Mouse (Mus musculus) hindbrain, embryonic 15.5 days (tissue): ENCODE results near the gene Gm42372. TPM values are rescaled to one million over a fixed set of nuclear protein-coding genes. Genes with fewer than 3 reads are reported as not detected.

Experiments
- ATAC-seq: fragments of 200-750 bp; cut with Nextera tagmentation; 2 replicates; pipeline ENCODE4 v1.8.0; 2017; ENCODE audit warnings: low read depth, moderate number of reproducible peaks, moderate TSS enrichment; ENCODE audit not compliant: low FRiP score
- H3K27ac ChIP-seq: fragments of 300-500 bp; sonication (generic); replicated peaks from 2 replicates; pipeline ENCODE4 v1.5.1; 2015; ENCODE audit warnings: mild to moderate bottlenecking, inconsistent platforms
- H3K27me3 ChIP-seq: fragments of 300-500 bp; sonication (generic); 2 replicates; pipeline ENCODE4 v1.6.1; 2015; ENCODE audit warnings: control low read depth, inconsistent platforms
- H3K36me3 ChIP-seq: fragments of 300-500 bp; sonication (generic); 2 replicates; pipeline ENCODE4 v1.6.1; 2015; ENCODE audit warnings: control low read depth, inconsistent platforms
- H3K4me1 ChIP-seq: fragments of 300-500 bp; sonication (generic); replicated peaks from 2 replicates; pipeline ENCODE4 v1.6.1; 2015; ENCODE audit warnings: control low read depth, inconsistent platforms
- H3K4me2 ChIP-seq: fragments of 300-500 bp; sonication (generic); 2 replicates; pipeline ENCODE4 v1.6.1; 2015; ENCODE audit warnings: moderate library complexity, mild to moderate bottlenecking, inconsistent platforms
- H3K4me3 ChIP-seq: fragments of 300-500 bp; sonication (generic); 2 replicates; pipeline ENCODE4 v1.5.1; 2015; ENCODE audit warnings: mild to moderate bottlenecking, inconsistent platforms
- H3K9ac ChIP-seq: fragments of 300-500 bp; sonication (generic); 2 replicates; pipeline ENCODE4 v1.6.1; 2015; ENCODE audit warnings: inconsistent platforms
- H3K9me3 ChIP-seq: fragments of 300-500 bp; sonication (generic); 2 replicates; pipeline ENCODE4 v1.6.1; 2016; ENCODE audit warnings: control low read depth, inconsistent platforms
- WGBS: fragments of 180-500 bp; shearing (Covaris S2); methylation state at CpG from one replicate; pipeline ENCODE4 v1.1.7; 2015; 5-methylcytosine and 5-hydroxymethylcytosine counted together
- polyA plus RNA-seq: library from polyadenylated mRNA; unstranded; fragments of >200 nt; fragmentation: Nextera tagmentation; extraction: Ambion mirVana; gene quantifications from 2 replicates; pipeline ENCODE4 v1.2.1, GENCODE M21; 2015

The Gm42372 gene
- polyA plus RNA-seq, 1 experiment from 2014 or later = 5.9 TPM

DNA sequence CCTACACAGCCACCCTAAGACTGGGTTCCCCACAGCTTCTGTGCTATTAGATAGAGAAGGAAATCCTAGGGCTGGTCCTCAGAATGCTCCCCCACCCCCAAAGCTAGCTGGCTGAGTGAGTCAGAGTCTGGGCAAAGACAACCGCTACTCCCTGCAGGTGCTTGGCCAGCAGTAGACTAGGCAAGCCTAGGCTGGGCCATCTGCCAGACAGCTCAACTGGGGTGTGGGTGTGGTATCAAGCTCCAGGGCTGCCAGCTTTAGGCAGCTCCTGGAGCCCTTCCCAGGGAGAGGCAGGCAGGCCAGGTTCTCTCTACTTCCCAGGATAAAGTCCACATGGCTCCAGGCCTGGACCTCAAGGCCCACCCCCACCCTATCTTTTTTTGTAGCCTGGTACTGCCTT, 34.1 kb downstream of the Gm42372 start:
- peak; percentile 72 for ATAC-seq
- H3K4me3 ChIP-seq = no peak overlapping the region
- H3K4me1 ChIP-seq = peaks cover 19% of the 10 kb centered on the region
- 33% methylated on average over 1 of the region's 1 CpGs for WGBS
- H3K9ac ChIP-seq = no peak overlapping the region
- H3K36me3 ChIP-seq = peaks cover 68% of the 10 kb centered on the region
- H3K27ac ChIP-seq = peak overlapping the region; percentile 39; the same call in 1 of the 2 replicates
- no peak overlapping the region for H3K4me2 ChIP-seq
- H3K9me3 ChIP-seq = no peaks in the 10 kb centered on the region
- no peaks in the 10 kb centered on the region for H3K27me3 ChIP-seq

DNA sequence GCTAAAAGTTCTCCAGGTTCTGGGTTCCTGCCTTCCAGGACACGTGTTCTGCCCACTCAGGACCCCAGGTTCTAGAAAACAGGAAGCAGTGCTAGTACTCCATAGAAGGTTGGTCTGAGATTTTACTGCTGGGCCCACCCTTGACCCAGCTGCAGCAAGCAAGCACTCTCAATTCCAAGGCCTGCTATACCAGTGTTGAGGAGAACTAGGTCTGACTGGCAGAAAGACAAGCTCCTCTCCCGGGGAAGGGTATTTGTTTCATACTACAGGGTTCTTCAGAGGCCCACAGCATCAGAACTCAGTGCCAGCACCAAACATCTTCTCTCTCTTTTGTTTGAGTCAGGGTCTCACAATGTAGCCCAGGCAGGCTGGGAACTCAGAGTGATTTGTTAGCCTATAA, 35.0 kb downstream of the Gm42372 start:
- peaks cover 67% of the 10 kb centered on the region for H3K36me3 ChIP-seq
- no peak for ATAC-seq

DNA sequence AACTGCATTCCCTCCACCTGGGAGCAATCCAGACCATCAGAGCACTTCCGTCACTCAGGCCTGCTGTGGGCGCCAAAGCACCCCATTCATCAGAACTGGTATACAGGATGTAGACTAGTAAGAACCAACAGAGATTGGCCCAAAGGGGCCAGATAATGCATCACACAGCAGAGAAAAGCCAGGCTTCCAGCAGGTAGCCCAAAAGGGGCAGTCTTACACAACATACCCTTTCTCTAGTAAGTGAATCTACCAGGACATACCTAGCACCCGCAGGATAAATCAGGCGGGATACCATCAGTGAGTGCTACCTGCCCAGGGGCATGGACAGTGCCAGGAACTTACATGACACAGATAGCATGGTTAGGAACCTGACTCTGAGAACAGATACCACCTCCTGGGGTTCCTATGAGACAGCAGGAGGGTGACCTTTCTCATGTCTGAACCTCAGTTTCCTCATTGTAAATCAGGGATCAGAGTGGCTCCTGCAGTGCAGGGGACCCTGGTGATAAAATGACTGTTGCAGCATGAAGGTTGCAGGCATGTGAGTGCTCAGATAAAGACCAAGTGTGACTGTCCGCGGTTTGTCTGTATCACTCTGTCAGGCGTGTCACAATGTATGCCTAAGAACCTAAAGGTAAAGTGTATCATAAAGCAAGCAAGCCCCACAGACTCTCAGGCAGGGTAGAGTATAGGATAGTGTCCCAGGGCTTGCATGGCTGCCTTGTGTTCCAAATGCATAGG, 36.7 kb downstream of the Gm42372 start:
- H3K27me3 ChIP-seq = no peaks in the 10 kb centered on the region
- 90% methylated on average over 7 of the region's 7 CpGs for WGBS
- no peaks in the 10 kb centered on the region for H3K9me3 ChIP-seq
- no peak overlapping the region for H3K27ac ChIP-seq
- peaks cover 26% of the 10 kb centered on the region for H3K4me1 ChIP-seq
- H3K4me3 ChIP-seq = no peak overlapping the region
- no peak overlapping the region for H3K9ac ChIP-seq
- H3K4me2 ChIP-seq = no peak overlapping the region
- no peak for ATAC-seq
- H3K36me3 ChIP-seq = peaks cover 51% of the 10 kb centered on the region

More for the DNA sequence above, 35.0 kb downstream of the Gm42372 start:
- Histone ChIP-seq H3K4me1 (peaks cover 19% of the 10 kb centered on the region), H3K27ac (no peak overlapping the region), H3K9me3 (no peaks in the 10 kb centered on the region), H3K27me3 (no peaks in the 10 kb centered on the region), H3K4me3 (no peak overlapping the region), H3K9ac (no peak overlapping the region), H3K4me2 (no peak overlapping the region)
- WGBS = 86% methylated on average over 2 of the region's 2 CpGs

DNA sequence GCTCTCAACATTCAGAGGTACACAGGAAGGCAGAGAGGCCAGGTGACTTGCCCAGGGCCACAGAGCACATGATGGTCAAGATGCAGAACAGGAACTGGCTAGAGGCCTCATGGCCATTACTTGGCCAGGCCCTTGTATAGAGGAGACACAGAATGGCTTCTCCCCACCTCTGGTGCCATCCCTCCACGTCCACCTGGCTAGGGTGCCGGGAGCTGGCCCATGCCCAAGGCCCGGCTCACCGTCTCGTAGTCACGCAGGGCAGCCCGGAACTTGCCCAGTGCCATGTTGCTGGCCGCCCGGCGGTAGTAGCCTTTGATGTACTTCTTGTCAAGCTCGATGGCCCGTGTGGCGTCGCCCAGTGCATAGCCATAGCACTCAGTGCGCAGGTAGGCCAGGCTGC, 39.3 kb downstream of the Gm42372 start:
- Histone ChIP-seq H3K27ac (no peak overlapping the region), H3K9ac (no peak overlapping the region), H3K4me3 (no peak overlapping the region), H3K4me1 (peaks cover 44% of the 10 kb centered on the region), H3K4me2 (no peak overlapping the region), H3K36me3 (peaks cover 34% of the 10 kb centered on the region), H3K27me3 (no peaks in the 10 kb centered on the region), H3K9me3 (no peaks in the 10 kb centered on the region)
- ATAC-seq = no peak
- 97% methylated on average over 15 of the region's 15 CpGs for WGBS

DNA sequence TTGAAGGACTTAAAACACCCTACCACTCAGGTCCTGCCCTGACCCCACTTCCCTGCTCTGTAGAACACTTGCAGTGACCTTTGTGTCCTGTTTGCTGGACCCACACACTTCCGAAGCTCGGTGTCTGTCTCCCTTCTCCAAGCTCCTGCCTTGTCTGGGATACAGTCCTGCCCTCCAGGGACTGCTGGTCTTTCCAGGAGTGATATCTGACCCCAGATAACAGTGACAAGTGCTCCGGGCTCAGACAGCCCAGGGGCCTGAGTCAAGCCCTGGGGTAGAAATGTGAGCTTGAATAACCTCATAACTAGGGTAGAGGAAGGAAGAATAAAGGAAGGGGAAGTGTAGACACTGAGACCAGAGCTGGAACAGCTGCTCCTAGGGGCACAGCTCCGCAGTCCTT, 40.8 kb downstream of the Gm42372 start:
- Histone ChIP-seq H3K27ac (no peak overlapping the region), H3K9ac (no peak overlapping the region), H3K4me2 (no peak overlapping the region), H3K4me3 (no peak overlapping the region), H3K4me1 (peaks cover 37% of the 10 kb centered on the region), H3K27me3 (no peaks in the 10 kb centered on the region), H3K9me3 (no peaks in the 10 kb centered on the region), H3K36me3 (peaks cover 34% of the 10 kb centered on the region)
- WGBS = 89% methylated on average over 4 of the region's 4 CpGs
- no peak for ATAC-seq

DNA sequence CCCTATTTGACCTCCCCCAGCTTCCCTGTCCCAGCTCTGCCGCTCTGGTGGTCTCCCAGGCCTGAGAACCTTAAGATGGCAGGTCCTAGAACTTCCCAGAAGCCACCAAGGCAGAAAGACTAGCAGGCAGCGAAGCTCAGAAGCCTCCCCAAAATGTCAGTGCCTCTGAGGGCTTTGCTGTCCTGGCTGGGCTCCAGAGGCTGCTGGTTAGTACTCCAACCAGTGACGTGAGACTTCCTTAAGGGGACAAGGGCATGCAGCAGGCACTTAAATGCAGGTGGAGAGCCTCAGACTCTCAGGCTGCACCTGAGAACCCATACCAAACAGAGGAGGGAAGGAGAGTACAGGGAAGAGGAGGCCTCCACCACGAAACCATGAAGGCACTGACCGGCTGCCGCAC, 41.3 kb downstream of the Gm42372 start:
- peak overlapping the region; percentile 48; the same call in 1 of the 2 replicates for H3K27ac ChIP-seq
- 86% methylated on average over 6 of the region's 6 CpGs for WGBS
- no peaks in the 10 kb centered on the region for H3K27me3 ChIP-seq
- no peak overlapping the region for H3K9ac ChIP-seq
- peaks cover 34% of the 10 kb centered on the region for H3K36me3 ChIP-seq
- H3K4me2 ChIP-seq = no peak overlapping the region
- H3K4me3 ChIP-seq = no peak overlapping the region
- H3K4me1 ChIP-seq = peaks cover 37% of the 10 kb centered on the region
- H3K9me3 ChIP-seq = no peaks in the 10 kb centered on the region
- ATAC-seq = no peak

DNA sequence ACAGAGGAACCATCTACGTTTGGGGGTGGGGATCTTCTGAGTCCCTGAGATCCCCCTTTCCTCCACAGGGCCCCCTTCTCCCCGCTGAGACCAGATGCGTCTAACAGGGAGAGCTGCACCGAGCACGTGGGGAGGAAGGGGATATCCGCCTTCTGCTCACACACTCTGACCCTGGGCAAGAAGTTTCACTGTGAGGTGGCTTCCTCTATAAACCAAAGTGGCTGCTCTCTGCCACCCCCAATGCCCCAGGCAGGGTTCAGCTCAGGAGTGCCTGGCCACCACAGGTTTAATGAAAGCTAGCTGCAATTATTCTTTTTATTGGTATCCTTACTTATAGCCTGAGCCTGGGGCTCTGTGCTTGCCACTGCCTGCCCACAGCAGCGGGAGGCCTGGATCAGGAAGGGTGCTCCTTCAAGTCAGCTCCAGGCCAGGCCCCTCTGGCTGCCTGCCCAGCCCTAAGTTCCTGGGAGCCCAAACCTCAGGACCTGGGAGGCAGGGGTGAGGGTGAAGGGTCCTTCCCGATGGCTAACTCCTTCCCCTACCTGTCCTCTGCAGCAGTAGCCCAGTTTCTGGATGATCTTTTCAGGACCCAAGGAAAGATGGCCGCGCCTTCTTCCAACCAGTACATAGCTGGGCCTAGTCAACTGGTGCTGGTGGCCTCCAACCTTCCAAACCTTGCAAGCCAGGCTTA, 42.1 kb downstream of the Gm42372 start:
- Histone ChIP-seq H3K27ac (peak overlapping the region; percentile 48), H3K9ac (no peak overlapping the region), H3K27me3 (no peaks in the 10 kb centered on the region), H3K9me3 (no peaks in the 10 kb centered on the region), H3K4me1 (peaks cover 37% of the 10 kb centered on the region), H3K4me3 (no peak overlapping the region), H3K36me3 (peaks cover 26% of the 10 kb centered on the region), H3K4me2 (no peak overlapping the region)
- WGBS = 90% methylated on average over 10 of the region's 10 CpGs
- no peak for ATAC-seq

DNA sequence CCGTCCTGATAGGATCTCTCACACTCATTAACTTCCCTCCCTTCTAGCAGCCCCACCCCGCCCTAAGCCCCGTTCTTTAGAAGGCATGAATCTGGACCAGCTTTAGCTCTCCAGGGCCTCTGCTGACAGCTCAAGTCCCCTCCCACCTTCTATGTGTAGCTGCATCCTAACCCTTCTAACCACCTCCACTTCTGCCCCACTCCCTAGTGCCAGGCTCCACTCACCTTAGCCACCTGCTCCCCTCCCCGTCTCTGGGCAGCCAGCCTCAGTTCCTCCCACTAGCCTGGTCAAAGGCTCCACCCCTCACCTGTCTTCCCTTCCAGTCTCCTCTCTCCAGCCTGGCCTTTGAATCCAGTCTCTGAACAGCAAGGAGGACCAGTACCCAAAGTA, 42.6 kb downstream of the Gm42372 start:
- no peak overlapping the region for H3K27ac ChIP-seq
- H3K27me3 ChIP-seq = no peaks in the 10 kb centered on the region
- no peak overlapping the region for H3K4me3 ChIP-seq
- no peak for ATAC-seq
- peaks cover 21% of the 10 kb centered on the region for H3K36me3 ChIP-seq
- no peaks in the 10 kb centered on the region for H3K9me3 ChIP-seq
- no peak overlapping the region for H3K9ac ChIP-seq
- H3K4me2 ChIP-seq = peak overlapping the region; percentile 81; the same call in 1 of the 2 replicates
- peaks cover 37% of the 10 kb centered on the region for H3K4me1 ChIP-seq
- WGBS = 83% methylated on average over 4 of the region's 4 CpGs

DNA sequence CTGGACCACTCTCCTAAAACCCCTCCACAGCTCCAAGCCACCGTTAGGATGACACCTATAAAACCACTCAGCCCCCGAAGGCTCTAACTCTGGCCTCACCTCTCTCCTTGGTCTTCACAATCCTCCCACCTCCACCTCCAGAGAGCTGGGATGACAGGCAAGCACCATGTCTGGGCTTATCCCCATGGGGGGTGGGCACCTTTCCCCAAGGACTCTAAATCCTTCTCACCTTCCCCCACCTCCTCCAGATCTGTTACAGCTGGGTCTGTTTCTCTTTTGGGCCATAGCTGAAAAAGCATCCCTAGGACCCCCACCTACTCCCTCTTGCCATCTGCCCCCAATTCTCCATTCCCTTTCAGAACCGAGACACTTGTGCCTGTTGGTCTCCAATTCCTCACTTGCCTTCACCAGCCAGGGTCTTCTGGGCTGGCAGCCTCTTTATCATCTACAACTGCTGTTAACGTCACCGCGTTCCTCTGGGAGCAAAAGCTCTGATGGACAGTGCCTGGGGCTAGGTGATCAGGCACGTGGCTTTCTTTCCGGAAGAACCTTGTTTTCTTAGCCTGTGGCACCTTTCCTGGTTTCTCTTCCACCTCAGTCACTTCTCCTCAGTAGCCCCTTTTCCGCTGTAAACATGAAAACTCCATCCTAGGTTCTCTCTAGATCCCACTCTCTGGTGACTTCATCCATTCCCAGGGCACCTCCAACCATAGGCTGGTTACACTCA, 43.2 kb downstream of the Gm42372 start:
- H3K27ac ChIP-seq = no peak overlapping the region
- no peaks in the 10 kb centered on the region for H3K27me3 ChIP-seq
- 79% methylated on average over 9 of the region's 9 CpGs for WGBS
- peak overlapping the region; percentile 95; the same call in 1 of the 2 replicates for H3K9ac ChIP-seq
- peaks cover 16% of the 10 kb centered on the region for H3K36me3 ChIP-seq
- no peaks in the 10 kb centered on the region for H3K9me3 ChIP-seq
- peaks cover 37% of the 10 kb centered on the region for H3K4me1 ChIP-seq
- H3K4me3 ChIP-seq = peak overlapping the region; percentile 95
- no peak for ATAC-seq
- H3K4me2 ChIP-seq = peak overlapping the region; percentile 81

DNA sequence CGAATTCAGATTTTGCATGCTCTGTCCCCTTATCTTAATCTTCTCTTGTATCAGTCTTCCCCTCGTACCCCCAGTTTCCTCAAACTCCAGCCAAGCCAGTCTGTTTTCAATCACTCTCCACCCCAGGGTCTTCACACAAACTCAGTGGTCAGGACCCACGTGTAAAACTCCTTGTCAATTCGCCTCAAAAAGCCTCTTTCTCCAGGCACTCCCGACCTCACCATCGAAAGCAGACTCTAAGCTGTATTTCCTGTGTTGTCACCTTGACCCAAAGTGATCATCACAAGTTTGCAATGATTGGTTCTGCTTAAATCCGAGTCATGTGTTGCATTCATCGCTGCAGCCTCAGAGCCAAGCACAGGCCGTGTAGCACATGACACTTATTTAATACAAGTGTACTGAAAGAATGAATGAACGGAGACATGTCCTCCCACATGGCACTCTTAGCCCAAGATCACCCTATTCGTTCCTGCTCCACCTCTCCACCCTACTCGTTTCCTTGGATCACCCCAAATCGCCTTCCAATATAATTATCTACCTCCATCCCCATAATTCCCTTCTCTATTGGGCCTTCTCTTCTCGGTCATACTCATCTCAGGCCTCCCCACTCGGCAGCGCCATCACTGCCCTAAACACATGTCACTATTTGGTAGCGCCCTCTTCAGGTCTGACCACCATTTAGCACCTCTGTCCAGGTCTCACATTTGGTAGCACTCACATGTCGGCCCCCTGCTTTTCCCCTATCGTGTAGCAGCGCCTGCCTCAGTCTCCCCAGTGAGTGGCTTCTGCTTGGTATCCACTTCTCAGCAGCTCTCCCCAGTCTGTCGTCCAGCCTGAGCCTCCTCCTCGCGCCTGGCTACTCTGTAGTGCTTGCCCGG, 44.1 kb downstream of the Gm42372 start:
- H3K9me3 ChIP-seq = no peaks in the 10 kb centered on the region
- H3K9ac ChIP-seq = peak overlapping the region; percentile 95
- peak overlapping the region; percentile 95 for H3K4me3 ChIP-seq
- H3K36me3 ChIP-seq = peaks cover 7% of the 10 kb centered on the region
- H3K4me2 ChIP-seq = peak overlapping the region; percentile 81
- ATAC-seq = no peak; the same call in 1 of the 2 replicates
- H3K27me3 ChIP-seq = no peaks in the 10 kb centered on the region
- peak overlapping the region; percentile 77 for H3K27ac ChIP-seq
- H3K4me1 ChIP-seq = peaks cover 37% of the 10 kb centered on the region
- WGBS = 9% methylated on average over 24 of the region's 24 CpGs

DNA sequence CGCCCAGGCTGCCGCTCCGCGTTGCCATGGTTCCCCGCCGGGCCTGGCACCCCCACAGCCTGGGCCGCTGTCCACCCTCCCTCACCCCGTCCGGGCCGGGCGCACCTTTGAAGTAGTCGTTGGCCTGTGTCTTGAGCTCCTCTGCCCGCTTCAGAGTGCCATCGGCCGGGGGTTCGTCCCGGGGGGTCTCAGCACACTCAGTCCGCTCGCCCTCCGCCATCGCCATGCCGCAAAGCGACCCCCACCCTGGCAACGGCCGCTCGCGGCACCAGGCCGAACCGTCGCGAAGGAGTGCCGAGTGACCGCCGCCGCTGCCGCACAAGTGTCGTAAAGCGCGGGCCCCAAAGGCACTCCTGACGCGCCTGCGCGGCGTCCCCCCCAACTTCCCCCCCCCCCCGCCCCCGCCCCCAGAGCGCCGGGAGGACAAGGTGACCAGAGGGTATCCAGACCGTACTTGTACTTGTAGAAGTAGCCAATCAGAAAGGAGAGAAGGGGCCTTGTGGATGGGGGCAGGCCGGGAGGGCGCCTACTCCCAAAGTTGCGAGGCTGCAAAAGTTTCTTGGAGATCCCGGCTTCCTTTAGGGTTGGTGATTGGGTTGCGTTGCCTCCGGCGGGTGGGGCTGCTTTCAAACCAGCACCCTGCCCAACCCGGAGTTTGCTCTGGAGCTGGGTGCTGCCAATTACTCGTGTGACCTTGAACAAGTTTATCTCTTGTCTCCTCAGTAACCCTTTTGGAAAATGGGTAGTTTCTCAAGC, 44.9 kb downstream of the Gm42372 start, which contains the start of gene Ppp5c:
Ppp5c (minus strand) TSS at position 337 of the 756 bp plus-strand sequence.
- WGBS = under 1% methylated on average over 53 of the region's 58 CpGs
- H3K4me1 ChIP-seq = peaks cover 37% of the 10 kb centered on the region
- ATAC-seq = peak; percentile 88
- H3K4me3 ChIP-seq = peak within 1 kb of the TSS; percentile 95
- no peaks in the 10 kb centered on the region for H3K36me3 ChIP-seq
- H3K27ac ChIP-seq = peak within 1 kb of the TSS; percentile 77
- no peaks in the 10 kb centered on the region for H3K27me3 ChIP-seq
- peak within 1 kb of the TSS; percentile 81 for H3K4me2 ChIP-seq
- H3K9ac ChIP-seq = peak within 1 kb of the TSS; percentile 95
- no peaks in the 10 kb centered on the region for H3K9me3 ChIP-seq
